Mouse (Mus musculus): Measurements from ENCODE around the gene Tmem229a.

- no peak for TF ChIP-seq CTCF (IDR thresholded peaks at IDR 0.05; ENCODE audit: control insufficient read depth, insufficient read depth, insufficient read length)
- TF ChIP-seq USF1 (IDR thresholded peaks at IDR 0.05; ENCODE audit: low read depth): no peak
- no peak for TF ChIP-seq MYOD1 (IDR thresholded peaks at IDR 0.05; ENCODE audit: control insufficient read depth, insufficient read length, low read depth)
- no peak for TF ChIP-seq MYOG (IDR thresholded peaks at IDR 0.05; ENCODE audit: control insufficient read depth, extremely low read depth, insufficient read length)
- no peak for TF ChIP-seq CEBPB (IDR thresholded peaks at IDR 0.05; ENCODE audit: low read depth)
- no peak for TF ChIP-seq MAX (IDR thresholded peaks at IDR 0.05)
Observed at GRCm38 (mm10) chr6:24966010-24966682, 10.0 kb upstream of the Tmem229a start.

All from C2C12 (cell line).